Mouse (Mus musculus) c-Kit-positive CD71-positive TER-119-positive erythroid progenitor cells, embryonic 14.5 days (primary cell): ENCODE data around the gene Serpinf2.

ENCODE experiments used
- DNase-seq: peaks from one replicate; pipeline ENCODE4 v3.0.0-alpha.2; 2013; ENCODE audit warnings: low spot score

The Serpinf2 gene

DNA sequence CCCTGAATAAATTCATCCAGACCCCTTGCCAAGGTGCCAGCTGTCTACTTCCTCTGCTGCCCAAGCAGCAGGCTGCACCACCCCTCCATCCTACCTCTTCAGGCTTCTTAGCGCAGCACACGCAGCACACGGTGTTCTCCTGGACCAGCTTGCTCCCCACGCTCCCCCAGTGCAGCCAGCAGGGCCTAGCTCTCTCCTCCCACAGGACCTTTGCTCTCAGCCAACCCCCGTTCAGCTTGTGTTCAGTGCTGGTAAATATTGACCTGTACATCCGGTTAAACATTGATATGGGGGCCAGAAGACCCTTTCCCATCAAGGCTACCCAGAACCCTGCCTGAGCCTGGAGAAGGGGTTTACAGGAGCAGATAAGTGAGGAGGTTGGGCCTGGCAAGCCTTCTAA is at the start of gene Serpinf2:
Serpinf2 (minus strand) TSS at position 229 of the 400 bp plus-strand sequence.
- no peak for DNase-seq

DNA sequence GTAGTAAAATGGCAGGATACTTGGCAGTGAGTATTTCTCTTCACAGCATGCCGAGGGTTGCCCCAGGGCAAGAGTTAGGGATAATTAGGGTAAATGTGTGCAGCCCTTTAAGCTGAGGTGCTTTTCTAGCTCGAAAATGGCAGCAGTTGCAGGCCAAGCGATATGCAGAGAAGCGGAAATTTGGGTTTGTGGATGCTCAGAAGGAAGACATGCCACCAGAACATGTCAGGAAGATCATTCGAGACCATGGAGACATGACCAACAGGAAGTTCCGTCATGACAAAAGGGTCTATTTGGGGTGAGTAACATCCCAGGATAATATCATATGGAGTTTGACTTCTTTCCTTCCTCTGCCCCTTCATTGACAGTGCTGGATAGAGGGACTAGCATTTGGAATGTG is 48.1 kb upstream of the Serpinf2 start:
- no peak for DNase-seq

DNA sequence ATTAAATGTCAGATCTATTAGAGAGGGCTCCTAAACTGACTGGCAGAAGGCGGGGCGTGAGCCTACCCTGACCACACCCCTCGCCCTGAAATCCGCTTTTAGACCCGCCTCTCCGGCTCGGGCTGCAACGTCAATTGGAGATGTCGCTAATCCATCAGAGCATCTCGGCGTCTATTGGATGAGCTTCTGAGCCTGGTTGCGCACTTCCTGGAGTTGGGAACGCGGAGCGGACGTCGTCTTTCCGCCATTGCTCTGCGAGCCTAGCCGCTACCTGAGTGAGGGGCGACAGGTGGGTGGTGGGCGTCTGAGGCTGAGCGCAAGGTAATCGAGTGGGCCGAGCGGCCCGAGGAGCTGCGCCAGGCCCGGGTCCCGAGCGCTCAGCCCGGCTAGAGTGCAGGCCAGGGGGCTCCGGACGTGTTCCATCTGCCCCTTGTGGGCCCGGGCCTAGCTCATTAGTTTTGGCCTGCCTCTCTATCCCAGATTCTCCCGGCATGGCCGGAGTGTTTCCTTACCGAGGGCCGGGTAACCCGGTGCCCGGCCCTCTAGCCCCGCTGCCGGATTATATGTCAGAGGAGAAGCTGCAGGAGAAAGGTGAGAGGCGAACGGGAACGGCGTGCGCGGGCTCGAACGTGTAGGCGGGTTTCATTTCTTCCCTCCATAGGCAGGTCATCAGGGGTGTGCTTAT is 47.4 kb upstream of the Serpinf2 start, which contains the start of gene Prpf8:
Prpf8 (plus strand) TSS at position 216 of the 685 bp plus-strand sequence.
- DNase-seq = peak; percentile 99

DNA sequence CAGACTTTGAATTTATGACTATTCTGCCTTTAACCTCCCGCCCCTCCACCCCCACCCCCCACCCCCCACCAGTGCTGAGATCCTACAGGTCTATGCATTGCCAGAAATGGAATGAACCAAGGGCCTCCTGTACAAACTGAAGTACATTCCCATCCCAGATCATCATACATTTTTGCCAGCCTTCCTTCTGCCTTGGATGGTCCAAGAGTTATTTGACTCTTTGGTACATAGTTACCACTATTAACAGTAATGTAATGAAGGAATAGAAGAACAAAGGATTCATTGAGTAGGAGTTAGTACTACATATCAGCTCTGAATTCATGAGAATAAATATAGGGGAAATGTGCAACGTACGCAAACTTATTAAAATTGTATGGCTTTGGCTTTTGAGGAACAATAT is 46.8 kb upstream of the Serpinf2 start:
- no peak for DNase-seq

DNA sequence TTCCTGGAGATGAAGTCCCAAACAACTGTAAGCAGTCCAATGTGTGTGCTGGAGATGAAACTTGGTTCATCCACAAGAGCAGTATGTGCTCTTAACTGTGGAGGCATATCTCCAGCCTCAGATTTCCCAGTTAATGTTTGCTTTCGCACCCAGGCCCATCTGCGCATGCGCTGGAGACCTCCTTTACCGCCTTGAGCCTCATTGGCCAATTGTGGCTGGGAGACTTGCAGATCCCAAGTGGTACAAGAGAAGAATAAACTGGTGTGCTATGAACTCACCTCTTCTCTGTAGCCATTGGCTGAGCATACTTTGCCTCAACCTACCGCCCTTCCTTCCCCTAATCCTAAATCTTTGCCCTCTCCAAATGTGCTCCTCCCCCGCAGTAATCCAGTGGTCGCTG is 34.0 kb upstream of the Serpinf2 start:
- DNase-seq = no peak

DNA sequence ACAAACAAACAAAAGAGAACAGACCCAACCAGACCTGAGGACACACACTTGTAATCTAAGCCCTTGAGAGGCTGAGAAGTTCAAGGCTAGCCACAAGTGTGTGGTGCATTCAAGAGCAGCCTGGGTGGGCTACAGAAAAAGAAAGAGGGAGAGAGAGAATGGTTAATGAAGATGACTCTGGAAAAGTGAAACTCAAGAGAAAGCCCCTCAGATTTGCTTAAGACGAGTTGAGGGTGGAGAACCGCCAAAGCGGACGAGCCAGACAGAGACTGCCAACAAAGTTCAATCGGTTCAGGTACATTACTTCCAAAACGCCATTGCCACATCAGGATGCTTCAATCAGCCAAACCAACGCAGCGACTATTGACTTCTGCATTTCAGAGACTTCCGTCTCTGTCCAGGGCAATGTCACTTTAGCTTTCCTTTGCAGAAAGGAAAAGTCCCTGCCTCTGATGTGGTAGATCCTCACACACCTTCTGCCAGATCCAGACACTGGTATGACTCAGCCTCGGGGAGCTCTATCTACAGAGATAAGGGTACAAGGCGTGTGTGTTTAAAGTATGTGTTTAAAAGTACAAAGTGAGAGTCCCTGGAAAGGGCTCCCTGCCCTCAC is 33.2 kb upstream of the Serpinf2 start:
- DNase-seq = no peak

DNA sequence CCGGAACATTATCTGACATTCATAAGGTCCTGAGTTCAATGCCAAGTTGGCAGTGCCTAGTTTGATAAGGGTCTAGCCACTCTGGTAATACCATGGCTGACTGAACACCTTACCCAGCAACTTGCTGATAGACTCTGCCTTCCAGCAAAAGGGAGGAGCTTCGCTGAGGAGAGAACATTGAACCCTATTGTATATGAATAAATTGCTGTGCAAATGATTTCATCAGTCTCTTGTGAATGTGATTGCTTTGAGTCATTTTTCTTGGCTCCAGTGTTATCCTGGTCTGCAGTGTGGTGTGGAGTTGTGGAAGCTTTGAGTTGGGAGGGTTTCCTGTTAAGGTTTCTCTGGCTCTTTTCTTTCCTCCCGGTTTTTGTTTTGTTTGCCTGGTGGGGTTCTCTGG is 31.3 kb upstream of the Serpinf2 start:
- no peak for DNase-seq

DNA sequence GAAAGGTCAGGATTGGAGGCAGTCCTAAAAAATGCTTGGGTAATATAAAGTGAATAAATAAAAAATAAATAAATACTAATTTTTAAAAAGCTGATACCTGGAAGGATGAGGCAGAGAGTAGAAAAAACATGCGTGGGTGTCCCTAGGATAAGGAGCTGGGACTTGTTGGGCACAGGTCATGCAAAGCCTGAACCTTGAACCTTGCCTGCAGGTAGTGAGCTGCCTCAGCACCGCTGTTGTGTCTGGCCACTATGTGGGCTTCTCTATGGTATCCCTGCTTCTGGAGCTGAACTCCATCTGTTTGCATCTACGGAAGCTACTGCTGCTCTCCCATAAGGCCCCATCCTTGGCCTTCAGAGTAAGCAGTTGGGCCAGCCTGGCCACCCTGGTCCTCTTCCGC is 29.9 kb upstream of the Serpinf2 start:
- DNase-seq = no peak

DNA sequence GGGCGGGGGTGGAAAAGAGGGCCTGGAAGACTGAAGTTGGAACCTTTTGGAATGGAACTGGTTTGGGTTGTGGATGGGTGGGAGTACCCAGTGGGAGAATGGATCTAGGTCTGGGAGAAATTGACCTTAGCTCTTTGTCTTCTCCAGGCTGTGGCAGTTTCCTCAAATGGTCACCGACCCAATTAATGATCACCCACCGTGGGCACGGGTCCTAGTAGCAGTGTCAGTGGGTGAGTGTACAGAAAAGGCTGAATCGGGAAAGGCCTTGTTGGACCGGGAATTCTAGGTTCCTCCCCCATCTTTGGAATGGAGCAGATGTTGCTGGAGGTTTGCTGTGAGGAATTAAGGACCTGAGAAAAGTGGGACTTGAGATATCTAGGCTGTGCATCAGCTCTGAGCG is 29.0 kb upstream of the Serpinf2 start:
- DNase-seq = no peak

DNA sequence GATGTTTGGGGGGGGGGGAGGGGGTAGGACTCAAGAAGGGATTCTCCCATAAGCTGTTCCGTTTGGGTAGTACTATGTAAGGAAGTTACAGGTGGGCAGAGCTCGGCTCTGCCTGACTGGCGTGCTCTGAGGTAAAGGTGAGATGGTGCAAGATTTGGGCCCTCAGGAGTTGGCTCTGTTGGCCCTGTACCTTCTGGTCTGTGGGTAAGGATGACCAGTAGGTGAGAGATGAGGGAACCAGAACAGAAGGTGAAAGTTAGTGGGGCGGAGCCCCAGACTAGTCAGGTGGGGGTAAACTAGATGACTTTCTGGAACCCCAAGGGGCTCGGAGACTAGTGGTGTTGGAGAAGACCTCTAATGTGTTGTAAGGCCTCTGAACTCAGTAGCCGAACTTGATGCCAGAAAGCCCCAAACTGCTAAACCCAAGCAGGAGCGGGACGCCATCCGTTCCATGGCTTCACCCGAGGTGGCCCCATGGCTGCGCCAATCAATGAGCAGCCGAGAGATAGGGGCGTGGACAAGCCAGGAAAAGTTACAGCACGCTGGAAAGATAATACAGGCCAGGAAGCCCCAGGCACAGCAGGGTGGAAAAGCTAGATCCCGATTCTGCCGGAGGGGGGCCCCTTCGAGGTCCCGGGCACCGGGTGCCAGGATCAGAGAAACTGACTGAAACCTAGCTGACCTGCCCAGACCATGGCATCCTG is 28.3 kb upstream of the Serpinf2 start:
- peak; percentile 73 for DNase-seq

DNA sequence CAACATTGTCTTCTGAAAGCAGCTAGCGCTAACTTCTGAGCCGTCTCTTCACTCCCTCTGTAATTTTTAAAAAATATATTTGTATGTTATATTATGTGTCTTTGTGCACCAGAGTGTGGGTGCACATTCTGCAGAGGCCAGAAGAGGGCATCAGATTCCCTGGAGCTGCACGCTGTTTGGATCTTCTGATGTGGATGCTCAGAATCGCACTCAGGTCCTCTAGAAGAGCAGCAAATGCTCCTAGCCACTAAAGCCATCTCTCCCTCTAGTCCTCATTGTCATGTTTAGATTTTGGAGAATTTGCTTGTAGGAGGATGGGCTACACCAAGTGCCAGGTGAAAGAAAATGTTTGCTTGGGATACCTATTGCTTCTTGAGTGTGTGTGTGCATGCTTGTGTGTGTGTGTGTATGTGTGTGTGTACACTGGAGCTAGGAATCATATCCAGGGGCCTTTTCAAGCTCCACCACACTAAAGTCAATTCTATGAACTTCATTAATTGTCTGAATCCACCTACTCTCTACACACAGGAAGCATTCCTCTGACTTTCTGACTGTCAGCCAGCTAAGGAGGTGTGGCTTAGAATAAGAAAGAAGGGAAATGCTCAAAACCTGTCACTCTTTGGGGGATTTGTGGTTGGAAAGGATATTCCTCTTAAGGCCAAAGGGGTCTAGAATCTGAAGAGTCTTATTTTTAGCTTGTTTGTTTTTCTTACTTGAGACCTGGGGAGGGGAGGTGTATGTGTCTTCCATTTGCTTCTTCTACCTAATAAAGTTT is 27.5 kb upstream of the Serpinf2 start:
- no peak for DNase-seq

DNA sequence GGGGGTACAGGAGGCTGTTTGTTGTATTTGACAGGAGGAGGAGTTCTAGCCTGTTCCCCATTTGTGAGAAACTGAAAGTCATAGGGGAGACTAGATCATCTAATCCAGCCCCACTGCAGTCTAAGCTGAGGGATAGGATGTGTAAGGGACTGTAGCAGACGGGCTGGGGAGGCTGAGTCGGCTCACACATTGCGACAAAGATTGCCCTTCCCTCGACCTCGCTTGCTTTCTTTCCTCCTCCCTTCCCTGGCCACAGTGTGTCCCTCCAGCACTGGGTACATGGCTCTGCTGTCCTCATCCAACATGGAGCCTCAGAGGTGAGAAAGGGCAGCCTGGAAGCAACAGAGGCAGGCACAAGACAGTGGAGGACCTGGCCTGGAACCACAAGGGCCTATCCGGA is 25.7 kb upstream of the Serpinf2 start:
- no peak for DNase-seq

DNA sequence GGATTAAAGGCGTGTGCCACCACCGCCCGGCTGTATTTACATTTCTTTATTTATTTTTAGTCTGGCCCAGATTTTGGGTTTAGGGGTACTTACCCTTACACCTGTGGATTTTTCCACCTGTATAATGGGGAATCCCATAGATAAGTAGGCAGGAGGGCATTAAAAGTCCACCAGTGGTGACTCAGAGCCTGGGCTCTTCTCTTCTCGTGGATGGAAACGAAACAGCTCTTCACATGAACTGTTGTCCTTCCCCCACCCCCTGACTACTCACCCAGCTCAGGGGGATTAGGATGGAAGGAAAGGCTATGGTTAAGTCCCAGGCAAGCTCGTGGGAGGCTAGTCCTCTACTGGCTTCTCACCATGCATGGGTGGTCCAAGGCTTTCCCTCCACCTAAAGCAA is 25.0 kb upstream of the Serpinf2 start:
- DNase-seq = no peak

DNA sequence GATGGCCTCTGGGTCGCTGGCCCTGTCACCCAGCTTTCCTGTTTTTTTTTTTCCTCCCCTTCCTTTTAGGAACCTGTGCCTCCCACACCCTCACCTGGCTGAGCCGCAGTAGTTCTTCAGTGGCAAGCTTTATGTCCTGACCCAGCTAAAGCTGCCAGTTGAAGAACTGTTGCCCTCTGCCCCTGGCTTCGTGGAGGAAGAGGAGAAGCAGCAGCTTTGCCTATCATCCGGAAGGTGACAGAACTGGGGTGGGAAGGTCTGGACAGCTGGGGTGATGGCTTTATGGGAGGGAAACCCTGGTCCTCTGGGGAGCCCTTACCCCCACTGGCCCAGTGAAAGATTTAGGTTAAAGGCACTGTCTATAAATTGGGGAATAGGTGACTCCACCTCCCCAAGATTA is 24.2 kb upstream of the Serpinf2 start:
- no peak for DNase-seq

DNA sequence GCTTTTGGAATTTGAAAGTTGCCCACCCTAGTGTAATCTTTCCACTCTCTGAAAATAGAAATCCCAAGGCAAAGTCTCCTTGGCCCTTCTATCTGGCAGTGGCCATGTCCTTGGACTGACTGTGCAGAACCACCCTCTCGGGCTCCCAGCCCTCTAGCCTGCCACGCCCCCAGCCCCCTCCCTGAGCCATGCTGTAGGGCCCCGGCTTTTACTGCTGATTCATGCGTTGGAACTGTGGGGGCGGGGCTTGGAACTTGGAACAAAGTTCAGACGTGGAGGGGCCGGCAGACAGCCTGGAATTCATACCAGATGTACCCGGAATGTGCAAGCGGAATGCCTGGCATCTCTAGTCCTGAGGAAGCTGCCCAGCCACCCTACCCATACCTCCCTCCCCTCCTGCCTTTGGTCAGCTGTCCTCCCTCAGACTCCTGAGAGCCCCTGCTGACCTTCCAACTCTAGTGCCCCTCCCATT is 23.5 kb upstream of the Serpinf2 start:
- peak; percentile 90 for DNase-seq

DNA sequence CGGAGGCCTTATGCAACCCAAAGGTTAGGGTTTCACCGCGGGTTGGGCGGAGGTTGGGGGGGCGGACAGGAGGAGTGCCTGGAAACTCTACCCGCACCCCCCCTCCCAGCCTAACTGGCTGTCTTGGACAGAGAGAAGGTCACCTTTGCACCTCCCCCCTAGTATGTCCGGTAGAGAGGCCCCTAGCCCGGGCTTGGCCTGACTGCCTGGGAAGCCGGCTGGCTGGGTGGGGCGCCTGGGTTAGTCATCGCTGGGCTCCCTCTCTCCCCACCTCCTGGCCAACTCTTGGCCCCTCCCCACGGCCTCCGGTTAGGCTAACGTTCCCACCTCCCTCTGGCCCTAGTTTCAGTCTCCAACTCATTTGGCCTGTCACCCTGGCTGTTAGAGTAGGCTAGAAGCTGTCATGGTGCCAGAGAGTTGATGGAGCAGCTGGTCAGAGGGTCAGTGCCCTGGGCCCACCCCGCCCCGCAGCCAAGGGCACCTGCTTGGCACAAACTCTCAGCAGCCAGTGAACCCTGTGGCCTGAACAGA is 22.9 kb upstream of the Serpinf2 start:
- peak; percentile 72 for DNase-seq

DNA sequence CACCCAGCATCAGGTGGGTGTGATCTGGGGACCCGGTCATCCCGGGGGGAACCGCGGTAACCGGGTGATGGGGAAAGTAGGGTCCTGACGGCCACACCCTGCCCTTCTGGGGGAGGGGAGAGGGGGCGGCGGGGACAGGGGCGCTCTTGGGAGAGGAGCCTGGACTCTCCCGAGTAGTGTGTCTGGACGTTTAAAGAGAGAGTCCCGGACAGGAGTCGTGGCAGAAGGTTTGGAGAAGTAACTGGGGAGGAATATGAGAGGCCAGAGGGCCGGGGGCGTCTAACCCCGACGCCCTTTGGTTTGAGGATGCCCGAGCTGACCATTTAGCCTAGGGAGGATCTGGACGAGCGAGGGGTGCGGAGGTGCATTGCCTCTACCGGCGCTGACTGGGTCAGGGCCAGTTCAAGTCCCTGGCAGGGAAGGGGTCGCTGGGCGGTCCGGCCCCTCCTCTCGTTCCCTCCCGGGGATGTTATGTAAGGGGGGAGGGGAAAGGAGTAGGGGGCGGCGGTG is 22.4 kb upstream of the Serpinf2 start:
- no peak for DNase-seq

DNA sequence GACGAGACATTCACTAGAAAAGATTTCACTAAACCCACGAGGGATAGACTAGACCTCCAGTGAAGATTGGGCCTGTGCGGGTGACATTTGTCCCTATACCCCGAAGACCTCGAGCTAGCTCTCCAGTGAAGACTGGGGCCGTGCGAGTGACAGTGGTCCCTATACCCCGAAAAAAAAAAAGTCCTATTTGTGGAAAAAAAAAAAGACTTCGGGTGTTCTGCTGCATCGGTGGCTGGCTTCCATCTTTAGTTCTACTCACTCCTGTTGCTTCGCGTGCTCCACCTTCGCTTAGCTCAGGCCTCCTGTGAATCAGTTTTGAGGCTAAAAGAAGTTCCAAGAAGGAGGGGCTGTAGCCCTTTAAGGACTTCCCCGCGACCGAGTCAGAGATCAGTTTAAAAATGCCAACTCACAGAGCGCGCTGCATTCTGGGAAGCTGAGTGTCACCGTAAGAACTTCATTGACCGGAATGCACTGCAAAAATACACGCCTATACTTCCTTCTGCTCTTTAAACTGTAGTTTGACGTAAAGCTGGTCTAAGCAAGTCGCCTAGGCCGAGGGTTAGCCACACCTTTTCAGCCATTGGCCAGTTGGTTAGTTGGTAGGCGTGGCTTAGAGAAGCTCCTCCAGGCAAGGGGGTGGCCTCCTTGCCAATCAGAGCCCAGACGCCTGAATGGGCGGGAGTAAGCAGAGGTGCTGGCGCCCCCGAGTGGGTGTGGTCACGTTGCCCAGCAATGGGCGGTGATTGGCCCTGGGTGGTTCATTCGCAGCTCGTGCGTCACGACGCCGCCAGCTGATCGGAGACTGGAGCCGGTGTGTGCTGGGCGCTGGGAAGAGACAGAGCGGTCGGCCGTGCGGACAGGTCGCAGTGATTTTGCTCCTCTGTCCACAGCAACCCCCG is 21.7 kb upstream of the Serpinf2 start, which contains the start of gene Tlcd2:
Tlcd2 (plus strand) TSS at position 872 of the 899 bp plus-strand sequence.
- DNase-seq = peak; percentile 100

DNA sequence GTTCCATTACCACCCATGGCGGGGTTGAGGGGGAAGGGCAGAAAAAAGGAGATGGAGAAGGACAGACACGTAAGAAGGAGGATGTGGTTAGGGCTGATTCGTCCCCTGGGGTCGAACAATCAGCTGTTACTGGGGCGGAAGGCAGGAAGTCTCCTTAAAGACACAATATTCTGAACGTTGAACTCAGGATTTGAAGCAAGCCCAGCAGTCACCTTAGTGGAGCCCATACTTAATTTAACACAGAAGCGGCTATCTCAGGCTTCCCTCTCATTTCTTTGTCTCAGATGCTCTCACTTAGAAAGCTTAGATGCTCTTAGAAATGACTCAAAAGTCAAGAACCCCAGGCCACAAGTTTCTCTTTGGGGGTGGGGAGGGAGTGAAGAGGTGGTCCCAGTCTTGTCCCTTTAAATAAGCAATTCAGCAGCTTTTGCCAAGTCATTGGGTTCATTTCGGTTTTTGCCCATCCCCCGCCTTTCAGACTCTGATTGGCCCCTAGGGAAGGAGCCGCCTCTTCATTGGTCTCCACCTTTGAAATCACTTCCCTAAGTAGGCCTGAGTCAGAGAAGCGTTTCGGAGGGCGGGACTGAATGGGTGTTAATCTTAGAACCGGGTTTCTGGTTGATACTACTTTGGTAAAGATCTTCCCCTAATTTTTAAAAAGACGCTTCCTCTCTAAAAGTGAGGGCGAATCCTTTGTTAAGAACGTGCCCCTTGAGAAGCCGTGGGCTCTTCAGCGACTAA is 20.9 kb upstream of the Serpinf2 start:
- DNase-seq = peak; percentile 95

DNA sequence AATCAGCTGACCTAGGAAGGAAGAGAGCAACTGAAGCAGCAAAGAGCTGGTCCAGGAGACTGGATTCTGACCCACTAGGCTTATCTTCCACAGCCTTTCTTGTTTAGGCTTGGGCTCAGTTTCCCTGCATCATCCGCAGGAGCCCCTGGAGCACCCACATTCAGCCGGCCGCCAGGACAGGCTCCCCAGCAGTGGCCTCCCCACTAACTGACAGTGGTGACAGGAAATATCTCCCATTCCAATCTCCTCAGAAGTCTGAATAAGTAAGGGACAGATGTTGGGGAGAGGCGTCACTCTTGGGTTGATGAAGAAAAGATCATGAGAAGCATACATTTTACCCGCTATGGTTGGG is 20.3 kb upstream of the Serpinf2 start:
- DNase-seq = no peak
